Mouse (Mus musculus) midbrain, embryonic 14.5 days (tissue): ENCODE results near the gene Gfra1. TPM values are rescaled to one million over a fixed set of nuclear protein-coding genes. Genes with fewer than 3 reads are reported as not detected.
A peak's percentile ranks its signal among the peaks of the same experiment; 100 is the strongest.

Experiments
- ATAC-seq: fragments of 200-750 bp; cut with Nextera tagmentation; 2 replicates; pipeline ENCODE4 v1.8.0; 2017; ENCODE audit warnings: moderate number of reproducible peaks, moderate library complexity; ENCODE audit not compliant: low FRiP score, low TSS enrichment
- DNase-seq: peaks from one replicate; pipeline ENCODE4 v3.0.0-alpha.2; 2015
- H3K27ac ChIP-seq: fragments of 300-500 bp; sonication (generic); replicated peaks from 2 replicates; pipeline ENCODE4 v1.5.1; 2014; ENCODE audit warnings: mild to moderate bottlenecking, low read depth, low read length, moderate library complexity
- H3K27me3 ChIP-seq: fragments of 300-500 bp; sonication (generic); 2 replicates; pipeline ENCODE4 v1.6.1; 2014; ENCODE audit warnings: low read length, control low read depth, mixed read lengths; ENCODE audit not compliant: control insufficient read depth, insufficient read depth
- H3K36me3 ChIP-seq: fragments of 300-500 bp; sonication (generic); 2 replicates; pipeline ENCODE4 v1.6.1; 2014; ENCODE audit warnings: low read length, control low read depth; ENCODE audit not compliant: control insufficient read depth, insufficient read depth
- H3K4me1 ChIP-seq: fragments of 300-500 bp; sonication (generic); 2 replicates; pipeline ENCODE4 v1.6.1; 2014; ENCODE audit warnings: mild to moderate bottlenecking, antibody characterized with exemption, low read length, control low read depth; ENCODE audit not compliant: control insufficient read depth, insufficient read depth
- H3K4me2 ChIP-seq: fragments of 300-500 bp; sonication (generic); 2 replicates; pipeline ENCODE4 v1.6.1; 2014; ENCODE audit warnings: mild to moderate bottlenecking, low read length, moderate library complexity
- H3K4me3 ChIP-seq: fragments of 300-500 bp; sonication (generic); replicated peaks from 2 replicates; pipeline ENCODE4 v1.5.1; 2014; ENCODE audit warnings: low read depth, low read length
- H3K9ac ChIP-seq: fragments of 300-500 bp; sonication (generic); replicated peaks from 2 replicates; pipeline ENCODE4 v1.6.1; 2014; ENCODE audit warnings: mild to moderate bottlenecking, low read length, moderate library complexity
- H3K9me3 ChIP-seq: fragments of 300-500 bp; sonication (generic); 2 replicates; pipeline ENCODE4 v1.6.1; 2016; ENCODE audit warnings: low read length, control low read depth, mixed read lengths; ENCODE audit not compliant: control insufficient read depth
- WGBS: fragments of 180-500 bp; shearing (Covaris S2); extraction: QIAGEN DNeasy Blood & Tissue Kit; methylation state at CpG from one replicate; pipeline ENCODE4 v1.1.7; 2014; 5-methylcytosine and 5-hydroxymethylcytosine counted together
- polyA plus RNA-seq: library from polyadenylated mRNA; unstranded; fragments of >200 nt; fragmentation: Nextera tagmentation; extraction: Ambion mirVana; gene quantifications from 2 replicates; pipeline ENCODE4 v1.2.1, GENCODE M21; 2014

Gfra1 gene
- polyA plus RNA-seq, 1 experiment from 2014 or later = 40.5 TPM

DNA sequence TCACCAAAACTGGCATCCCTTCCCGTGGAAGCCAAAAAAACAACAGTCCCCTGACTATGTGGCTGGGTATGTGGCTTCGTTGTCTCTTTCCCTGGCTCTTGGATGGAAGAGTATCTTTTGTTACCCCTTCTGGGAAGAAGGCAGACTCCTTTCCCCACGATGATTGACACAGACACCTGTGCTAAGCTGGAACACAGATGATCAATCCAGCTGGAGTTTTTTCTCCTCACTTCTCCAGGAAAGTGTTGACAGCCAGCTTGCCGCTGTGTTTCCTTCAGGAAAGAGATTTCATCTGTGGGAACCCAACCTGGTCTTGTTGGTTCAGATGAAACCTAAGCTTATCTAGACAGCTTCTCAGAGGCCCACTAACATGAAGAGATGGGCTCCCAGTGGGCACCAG, 40.5 kb downstream of the Gfra1 start:
- no peaks in the 10 kb centered on the region; the same call in 1 of the 2 replicates for H3K27me3 ChIP-seq
- H3K4me1 ChIP-seq = 0 out of 2 replicates have a peak, but pooled peaks cover 2% of the 10 kb centered on the region
- H3K9ac ChIP-seq = no peak overlapping the region
- H3K27ac ChIP-seq = no peak overlapping the region
- no peak overlapping the region for H3K4me2 ChIP-seq
- no peak overlapping the region for H3K4me3 ChIP-seq
- DNase-seq (no peak), ATAC-seq (no peak)
- 86% methylated on average over 4 of the region's 4 CpGs for WGBS
- no peaks in the 10 kb centered on the region for H3K9me3 ChIP-seq
- H3K36me3 ChIP-seq = no peaks in the 10 kb centered on the region

DNA sequence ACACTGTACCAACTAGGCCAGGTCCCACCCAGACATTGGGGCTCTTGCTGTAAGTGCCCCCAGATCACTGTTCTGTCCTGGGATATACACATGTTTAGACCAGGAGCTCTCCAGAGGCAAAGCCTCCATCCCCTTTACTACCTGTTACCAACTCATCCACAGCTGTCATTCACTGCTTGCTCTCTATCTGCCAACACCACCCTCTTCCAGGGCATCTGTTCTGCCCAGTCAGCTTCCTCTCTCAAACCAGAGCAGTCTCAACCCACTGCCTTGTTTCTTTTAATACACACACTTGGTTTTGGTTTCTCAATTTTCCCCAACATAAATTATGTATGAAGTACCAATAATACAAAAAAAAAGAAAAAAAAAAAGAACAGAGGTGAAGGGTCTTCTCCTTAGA, 41.0 kb downstream of the Gfra1 start:
- H3K27me3 ChIP-seq = no peaks in the 10 kb centered on the region; the same call in 1 of the 2 replicates
- no peaks in the 10 kb centered on the region for H3K36me3 ChIP-seq
- H3K9ac ChIP-seq = no peak overlapping the region
- ATAC-seq = no peak
- no peak overlapping the region for H3K27ac ChIP-seq
- 0 out of 2 replicates have a peak, but pooled peaks cover 2% of the 10 kb centered on the region for H3K4me1 ChIP-seq
- no peak for DNase-seq
- H3K4me3 ChIP-seq = no peak overlapping the region
- no peak overlapping the region for H3K4me2 ChIP-seq
- no peaks in the 10 kb centered on the region for H3K9me3 ChIP-seq

DNA sequence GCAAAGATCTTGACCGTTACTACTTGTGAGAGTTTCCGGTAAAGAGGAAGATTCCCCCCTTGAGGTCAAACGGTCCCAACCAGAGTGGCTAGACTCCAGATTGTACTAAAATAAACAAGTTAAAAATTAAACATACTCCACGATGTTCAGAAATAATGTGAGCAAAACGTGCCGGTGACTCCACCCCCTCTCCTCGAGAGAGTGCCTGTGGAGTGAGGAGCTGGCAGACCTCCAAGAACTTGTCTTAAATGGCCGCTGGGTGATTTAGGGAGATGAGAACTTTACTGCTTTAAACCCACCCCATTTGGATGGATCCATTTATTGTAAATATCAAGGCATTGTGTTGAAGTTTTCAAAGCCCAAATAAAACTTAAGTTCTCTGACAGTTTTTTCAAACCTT, 42.4 kb downstream of the Gfra1 start:
- Histone ChIP-seq H3K27me3 (no peaks in the 10 kb centered on the region; the same call in 1 of the 2 replicates), H3K4me2 (no peak overlapping the region), H3K36me3 (no peaks in the 10 kb centered on the region), H3K9me3 (no peaks in the 10 kb centered on the region), H3K9ac (no peak overlapping the region), H3K27ac (no peak overlapping the region), H3K4me3 (no peak overlapping the region), H3K4me1 (0 out of 2 replicates have a peak, but pooled peaks cover 2% of the 10 kb centered on the region)
- 51% methylated on average over 8 of the region's 8 CpGs for WGBS
- DNase-seq (peak; percentile 76), ATAC-seq (no peak)

DNA sequence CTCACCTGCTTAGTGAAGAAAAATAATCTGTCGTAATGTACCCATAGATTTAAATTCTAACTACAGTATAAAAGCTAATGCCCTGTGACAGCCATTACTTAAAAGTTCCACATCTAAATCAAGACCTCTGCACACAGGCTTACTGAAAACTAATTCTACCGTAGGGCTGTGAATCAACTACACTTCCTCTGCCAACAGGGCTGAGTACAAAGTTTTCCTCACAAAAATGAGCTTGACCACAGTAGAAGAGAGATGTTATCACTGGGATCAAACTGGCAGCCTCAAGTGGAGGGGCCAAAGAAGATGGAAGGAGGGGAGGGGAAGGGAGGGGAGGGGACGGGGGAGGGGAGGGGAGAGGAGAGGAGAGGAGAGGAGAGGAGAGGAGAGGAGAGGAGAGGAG, 42.9 kb downstream of the Gfra1 start:
- H3K36me3 ChIP-seq = no peaks in the 10 kb centered on the region
- no peak for ATAC-seq
- 66% methylated on average over 2 of the region's 3 CpGs for WGBS
- no peak overlapping the region for H3K9ac ChIP-seq
- H3K9me3 ChIP-seq = no peaks in the 10 kb centered on the region
- 0 out of 2 replicates have a peak, but pooled peaks cover 2% of the 10 kb centered on the region for H3K4me1 ChIP-seq
- no peaks in the 10 kb centered on the region; the same call in 1 of the 2 replicates for H3K27me3 ChIP-seq
- no peak overlapping the region for H3K4me2 ChIP-seq
- no peak overlapping the region for H3K4me3 ChIP-seq
- H3K27ac ChIP-seq = no peak overlapping the region
- no peak for DNase-seq

DNA sequence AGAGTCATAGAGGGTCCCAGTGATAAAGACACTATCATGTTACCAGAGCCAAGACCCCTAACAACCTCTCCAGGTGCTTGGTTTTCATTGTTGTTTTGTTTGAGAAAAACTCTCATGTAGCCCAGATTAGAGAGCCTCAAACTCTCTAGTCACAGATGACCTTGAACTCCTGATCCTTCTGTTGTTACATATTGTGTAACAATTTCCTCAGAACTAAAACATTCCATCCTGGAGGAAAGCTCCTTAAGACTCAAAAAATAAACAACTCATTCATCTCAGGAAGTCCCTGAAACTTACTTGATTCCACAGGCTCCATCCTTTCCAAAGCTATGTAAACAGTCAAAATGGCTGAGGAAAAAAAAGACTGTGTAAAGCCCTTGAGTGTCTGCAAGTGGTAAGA, 49.0 kb downstream of the Gfra1 start:
- Histone ChIP-seq H3K9me3 (no peaks in the 10 kb centered on the region), H3K4me1 (no peaks in the 10 kb centered on the region), H3K36me3 (no peaks in the 10 kb centered on the region), H3K4me3 (no peak overlapping the region), H3K4me2 (no peak overlapping the region), H3K9ac (no peak overlapping the region), H3K27me3 (no peaks in the 10 kb centered on the region; the same call in 1 of the 2 replicates), H3K27ac (no peak overlapping the region)
- ATAC-seq (no peak), DNase-seq (no peak)

DNA sequence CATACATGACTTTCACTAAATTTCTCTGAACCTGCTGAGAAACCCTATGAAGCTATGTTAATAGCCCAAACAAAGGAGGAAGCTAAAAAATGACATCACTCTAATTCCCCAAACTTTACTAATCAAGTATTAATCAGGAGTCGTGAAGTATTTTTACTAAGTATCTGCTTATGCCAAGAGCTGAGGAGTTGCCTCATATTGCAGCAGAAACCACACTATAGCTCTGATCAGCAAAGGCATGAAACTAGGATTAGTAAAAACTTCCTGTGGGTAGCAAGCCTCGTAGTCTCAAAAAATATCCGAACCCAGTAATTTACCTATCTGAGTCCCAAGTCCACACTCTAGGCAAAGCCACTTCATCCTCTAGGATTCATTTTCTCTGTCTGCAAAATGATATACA, 55.5 kb downstream of the Gfra1 start:
- no peak overlapping the region for H3K27ac ChIP-seq
- ATAC-seq = no peak
- WGBS = 91% methylated on average over 3 of the region's 3 CpGs
- no peaks in the 10 kb centered on the region for H3K27me3 ChIP-seq
- no peak overlapping the region for H3K9ac ChIP-seq
- peaks cover 9% of the 10 kb centered on the region; the same call in 1 of the 2 replicates for H3K4me1 ChIP-seq
- no peaks in the 10 kb centered on the region for H3K36me3 ChIP-seq
- no peak overlapping the region for H3K4me2 ChIP-seq
- DNase-seq = no peak
- H3K4me3 ChIP-seq = no peak overlapping the region
- H3K9me3 ChIP-seq = no peaks in the 10 kb centered on the region

DNA sequence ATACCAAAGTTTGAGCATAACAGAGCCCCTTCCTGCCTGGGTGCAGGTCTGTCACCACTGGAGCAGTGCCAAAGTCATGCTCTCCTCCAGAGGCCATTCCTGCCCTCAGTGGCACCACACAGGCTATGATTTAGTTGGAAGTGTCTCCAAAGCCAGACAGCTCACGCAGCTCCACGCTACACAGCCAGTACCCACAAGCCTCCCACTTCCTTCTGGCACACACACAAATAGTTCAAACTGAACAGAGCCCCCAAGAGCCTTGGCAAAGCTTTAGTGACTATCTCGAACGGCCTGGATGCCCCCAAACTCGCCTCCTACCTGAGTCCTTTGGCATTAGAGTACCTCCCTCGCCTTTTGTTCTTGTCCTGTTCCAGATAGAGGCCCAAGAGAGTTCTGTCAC, 56.5 kb downstream of the Gfra1 start:
- H3K36me3 ChIP-seq = no peaks in the 10 kb centered on the region

DNA sequence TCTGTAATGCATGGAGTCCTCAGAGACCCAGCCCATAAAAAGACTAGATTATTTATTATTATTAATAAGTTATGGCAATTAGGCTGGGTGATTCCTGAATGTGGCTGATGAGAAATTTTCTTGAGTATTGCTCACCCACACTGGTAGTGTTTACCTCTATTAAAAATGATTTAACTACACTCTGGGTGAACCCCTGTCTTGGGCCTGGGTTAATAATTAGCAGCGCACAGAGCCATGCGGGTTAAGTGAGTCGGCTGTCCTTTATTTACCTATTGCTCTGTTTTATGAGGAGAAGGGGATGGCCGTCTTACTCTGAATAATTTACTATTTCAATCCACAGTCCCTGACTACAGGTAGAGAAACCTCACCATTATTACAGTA, 59.1 kb downstream of the Gfra1 start:
- no peaks in the 10 kb centered on the region for H3K27me3 ChIP-seq
- H3K9me3 ChIP-seq = no peaks in the 10 kb centered on the region
- H3K27ac ChIP-seq = no peak overlapping the region
- whole genome bisulfite sequencing = 71% methylated on average over 4 of the region's 4 CpGs
- H3K9ac ChIP-seq = no peak overlapping the region
- H3K4me3 ChIP-seq = no peak overlapping the region
- H3K4me1 ChIP-seq = peaks cover 14% of the 10 kb centered on the region
- DNase-seq (no peak), ATAC-seq (no peak)
- no peaks in the 10 kb centered on the region for H3K36me3 ChIP-seq
- H3K4me2 ChIP-seq = no peak overlapping the region

More for the DNA sequence above, 56.5 kb downstream of the Gfra1 start:
- no peak overlapping the region for H3K4me3 ChIP-seq
- ATAC-seq (no peak), DNase-seq (no peak)
- no peak overlapping the region for H3K9ac ChIP-seq
- no peak overlapping the region for H3K4me2 ChIP-seq
- no peak overlapping the region for H3K27ac ChIP-seq
- H3K4me1 ChIP-seq = peaks cover 9% of the 10 kb centered on the region; the same call in 1 of the 2 replicates
- no peaks in the 10 kb centered on the region for H3K27me3 ChIP-seq
- no peaks in the 10 kb centered on the region for H3K9me3 ChIP-seq
- 84% methylated on average over 6 of the region's 6 CpGs for WGBS

DNA sequence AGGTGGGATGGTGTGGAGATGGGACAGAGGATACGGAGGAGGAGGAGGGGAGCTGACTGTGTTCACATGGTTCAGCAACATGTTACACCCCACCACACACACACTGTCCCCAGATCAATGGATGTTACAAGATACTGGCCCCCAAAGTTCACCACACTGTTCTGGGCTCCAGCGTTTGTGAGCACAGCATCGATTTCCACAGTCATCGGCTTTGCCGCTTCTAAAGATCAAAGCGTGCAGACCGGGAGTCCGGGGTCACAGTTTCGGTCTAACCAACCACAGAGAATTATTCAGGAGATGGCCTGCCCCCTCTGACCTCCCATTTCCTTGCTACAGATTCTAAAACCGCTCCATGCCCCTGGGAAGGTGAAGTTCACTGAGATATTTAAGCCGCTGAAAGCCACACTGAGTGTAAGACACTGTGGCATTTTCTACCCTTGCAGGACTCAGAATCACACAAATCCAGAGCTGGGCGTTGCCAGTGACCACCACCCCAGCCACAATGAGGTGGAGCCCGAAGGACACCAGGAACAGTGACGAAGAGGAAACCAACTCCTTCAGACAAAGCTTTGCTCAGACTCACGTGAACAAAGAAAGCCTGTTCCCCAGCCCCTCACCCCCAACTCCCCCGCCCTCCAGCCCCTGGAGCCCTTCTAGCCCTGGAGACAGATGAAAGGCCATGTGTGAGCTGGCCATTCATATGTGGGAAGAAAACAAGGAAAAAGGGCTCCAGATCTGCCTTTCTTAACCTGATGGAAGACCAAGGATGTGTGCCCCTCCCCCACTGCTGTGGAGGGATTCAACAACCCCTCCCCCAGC, 59.7 kb downstream of the Gfra1 start:
- Histone ChIP-seq H3K9me3 (no peaks in the 10 kb centered on the region), H3K4me2 (peak overlapping the region; percentile 19; the same call in 1 of the 2 replicates), H3K9ac (no peak overlapping the region), H3K4me1 (peaks cover 15% of the 10 kb centered on the region), H3K27me3 (no peaks in the 10 kb centered on the region), H3K27ac (peak overlapping the region; percentile 55), H3K4me3 (no peak overlapping the region), H3K36me3 (no peaks in the 10 kb centered on the region)
- WGBS = 52% methylated on average over 16 of the region's 16 CpGs
- no peak for ATAC-seq
- DNase-seq = peak; percentile 60
